Mouse (Mus musculus) left cerebral cortex, postnatal 10 days (tissue): Measurements from ENCODE around the gene Sowahc. TPM values are rescaled to one million over a fixed set of nuclear protein-coding genes. Genes with fewer than 3 reads are reported as not detected.

Experiments
- DNase-seq, 2 experiments: peaks; one replicate each; pipeline ENCODE4 v3.0.0; 2021 to 2022; ENCODE audit warnings: low spot score in 2 of 2, mixed read lengths in 1 of 2; ENCODE audit errors: extremely low spot score in 1 of 2
- intact Hi-C: fragments of 180-260 bp; cut with DNase I; formaldehyde crosslinking; loops from one replicate; pipeline ENCODE4 v1.15.1; 2025
- total RNA-seq, 2 experiments: library from RNA; stranded (reverse); gene quantifications; 2 replicates each; pipeline ENCODE4 v1.2.3; 2021

Sowahc gene
- total RNA-seq, 2 experiments from 2014 or later = 12.0 to 13.7 TPM

- no peak for DNase-seq
- intact Hi-C loops = no loop called here
Observed at GRCm38 (mm10) chr10:59250679-59251078, 28.9 kb downstream of the Sowahc start.

DNA sequence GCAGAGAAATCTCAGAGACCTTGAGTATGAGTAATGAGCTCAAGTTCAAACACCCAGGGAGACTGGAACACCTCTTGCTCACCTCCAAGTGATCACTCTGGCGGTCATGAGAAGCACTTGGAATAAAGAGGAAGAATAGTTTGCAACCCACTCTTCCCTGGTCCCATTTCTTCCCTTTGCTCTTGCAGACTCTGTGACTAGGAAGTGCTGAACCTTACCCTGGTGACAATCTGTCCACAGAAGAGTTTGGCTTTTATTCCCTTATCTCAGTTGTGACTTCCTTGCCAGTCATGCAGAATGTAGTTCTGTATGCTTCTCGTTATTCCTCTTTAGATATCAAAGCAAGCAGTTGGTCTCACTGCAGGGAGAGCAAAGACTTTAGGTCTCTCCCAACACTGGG is 30.2 kb downstream of the Sowahc start:
- intact Hi-C loops = no loop called here
- no peak for DNase-seq

DNA sequence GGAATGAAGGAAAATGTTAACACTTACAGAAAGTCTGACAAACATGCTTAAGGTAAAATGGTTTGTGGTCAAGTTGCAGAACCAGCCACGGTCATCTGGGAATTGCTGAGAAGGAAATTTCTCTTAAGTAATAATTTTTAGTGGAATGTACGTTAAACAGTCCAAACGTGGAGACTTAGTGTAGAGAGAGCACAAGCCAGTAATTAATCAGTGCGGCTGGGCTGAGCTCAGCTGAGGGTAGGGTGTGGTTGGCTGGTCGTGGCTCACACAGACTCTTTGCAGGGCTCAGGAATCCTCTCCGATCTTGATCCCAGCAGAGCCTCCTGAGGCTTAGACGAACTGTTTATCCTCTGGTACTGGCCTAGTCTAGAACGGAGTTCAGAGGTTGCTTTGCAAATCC is 30.6 kb downstream of the Sowahc start:
- intact Hi-C loops = no loop called here
- DNase-seq = no peak

GRCm38 (mm10) chr10:59253541-59254079 is 31.9 kb downstream of the Sowahc start:
- intact Hi-C loops = no loop called here
- DNase-seq = no peak

GRCm38 (mm10) chr10:59256533-59256932 is 34.8 kb downstream of the Sowahc start:
- intact Hi-C loops = no loop called here

DNA sequence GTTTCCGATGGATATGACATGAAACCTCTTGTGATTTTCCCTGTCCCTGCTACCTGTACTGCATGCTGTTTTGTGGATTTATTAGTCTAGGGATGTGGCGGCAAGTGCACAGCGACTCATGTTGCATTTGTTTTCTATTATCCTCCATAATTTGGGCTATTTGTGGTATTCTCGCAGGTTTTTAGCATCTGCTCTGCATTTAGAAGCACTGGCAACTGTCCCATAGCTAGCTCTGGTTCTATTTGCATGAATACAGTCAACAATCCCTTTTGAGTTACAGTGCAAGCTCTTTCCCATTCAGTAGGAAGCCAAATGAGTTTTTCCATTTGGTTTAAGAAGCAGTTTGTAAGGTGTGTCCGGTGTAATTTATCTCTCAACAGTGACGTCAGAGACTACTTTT is 37.8 kb downstream of the Sowahc start:
- DNase-seq = no peak
- intact Hi-C loops = no loop called here

More at GRCm38 (mm10) chr10:59256533-59256932, 34.8 kb downstream of the Sowahc start:
- no peak for DNase-seq

DNA sequence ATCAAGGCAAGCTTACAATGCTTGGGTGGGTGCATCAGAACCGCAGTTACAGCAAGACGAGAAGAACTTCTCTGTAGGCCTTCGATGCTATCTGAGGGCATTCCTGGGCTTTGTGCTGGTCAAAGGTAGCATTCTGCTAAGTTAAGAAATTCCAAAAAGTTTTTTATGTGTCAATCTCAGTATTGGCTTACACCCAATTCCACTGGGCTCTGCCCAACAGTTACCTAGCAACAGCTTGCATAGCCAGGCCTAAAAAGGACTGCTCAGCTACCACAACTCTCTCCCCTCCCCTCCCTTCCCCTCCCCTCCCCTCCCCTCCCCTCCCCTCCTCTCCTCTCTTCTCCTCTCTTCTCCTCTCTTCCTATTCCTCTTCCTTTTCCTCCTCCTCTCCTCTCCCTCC is 39.9 kb downstream of the Sowahc start:
- no peak for DNase-seq
- intact Hi-C loops = no loop called here

DNA sequence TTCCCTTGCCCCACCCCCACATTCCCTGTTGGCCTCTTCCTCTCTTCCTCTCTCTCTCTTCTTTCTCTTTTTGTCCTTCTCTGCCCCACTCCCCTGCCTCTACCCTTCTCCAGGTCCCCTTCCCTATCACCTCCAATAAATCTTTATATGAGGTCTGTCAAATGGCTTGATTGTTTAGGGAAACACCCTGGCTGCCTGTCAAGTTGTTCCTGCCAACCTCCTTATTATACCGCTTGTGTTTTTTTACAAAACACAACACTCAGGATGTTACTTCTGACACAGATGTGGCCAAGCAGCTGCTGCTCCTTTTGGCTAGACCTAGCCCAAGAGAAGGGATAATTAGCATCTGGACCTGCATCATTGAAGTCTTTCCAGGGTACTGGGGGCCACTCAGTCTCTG is 40.3 kb downstream of the Sowahc start:
- intact Hi-C loops = no loop called here
- no peak for DNase-seq

DNA sequence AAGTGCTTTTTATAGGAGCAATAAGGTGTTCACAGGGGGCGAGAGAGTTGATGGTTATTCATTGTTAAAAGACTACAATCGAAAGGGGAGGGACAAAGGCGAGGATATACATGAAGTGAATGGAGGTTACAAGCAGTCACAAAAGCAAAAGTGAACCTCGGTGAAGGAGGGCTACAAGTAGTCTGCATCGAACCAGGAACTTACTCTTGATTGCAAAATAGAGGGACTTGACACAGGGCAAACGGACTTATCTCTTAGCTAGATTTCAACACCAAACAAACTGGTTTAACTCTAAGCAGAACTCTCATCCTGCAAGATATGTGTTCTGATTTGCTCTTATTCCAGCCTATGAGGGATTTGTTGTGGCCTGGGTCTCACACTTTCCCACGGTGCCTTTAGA is 41.2 kb downstream of the Sowahc start:
- intact Hi-C loops = no loop called here
- no peak for DNase-seq

GRCm38 (mm10) chr10:59265067-59265466 is 43.3 kb downstream of the Sowahc start:
- DNase-seq = no peak
- intact Hi-C loops = no loop called here

- DNase-seq = no peak
- intact Hi-C loops = no loop called here
Observed at GRCm38 (mm10) chr10:59265674-59266073, 43.9 kb downstream of the Sowahc start.

- intact Hi-C loops = no loop called here
- no peak for DNase-seq
Observed at GRCm38 (mm10) chr10:59266097-59266496, 44.3 kb downstream of the Sowahc start.

DNA sequence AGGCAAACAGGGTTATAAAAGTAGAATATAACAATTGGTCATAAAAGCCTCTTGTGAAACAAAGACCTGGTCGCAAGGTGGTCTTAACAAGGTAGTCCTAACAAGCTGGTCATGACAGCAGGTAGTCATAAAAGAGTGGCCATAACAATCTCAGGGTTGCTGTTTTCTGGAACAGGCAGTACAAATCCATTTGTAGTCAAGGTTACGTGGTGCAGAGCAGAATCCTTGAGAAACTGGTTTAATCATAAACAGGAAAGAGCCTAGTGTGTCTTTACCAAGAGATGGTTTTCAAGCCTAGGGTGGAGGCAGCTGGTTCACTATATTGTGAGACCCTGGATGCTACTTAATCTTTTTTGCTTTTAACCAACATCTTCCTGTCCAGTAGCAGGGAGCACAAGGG is 45.5 kb downstream of the Sowahc start:
- intact Hi-C loops = no loop called here

GRCm38 (mm10) chr10:59268109-59268508 is 46.4 kb downstream of the Sowahc start:
- no peak for DNase-seq
- intact Hi-C loops = no loop called here

More for the DNA sequence above, 45.5 kb downstream of the Sowahc start:
- DNase-seq = no peak

GRCm38 (mm10) chr10:59268754-59269153 is 47.0 kb downstream of the Sowahc start:
- intact Hi-C loops = no loop called here
- no peak for DNase-seq

DNA sequence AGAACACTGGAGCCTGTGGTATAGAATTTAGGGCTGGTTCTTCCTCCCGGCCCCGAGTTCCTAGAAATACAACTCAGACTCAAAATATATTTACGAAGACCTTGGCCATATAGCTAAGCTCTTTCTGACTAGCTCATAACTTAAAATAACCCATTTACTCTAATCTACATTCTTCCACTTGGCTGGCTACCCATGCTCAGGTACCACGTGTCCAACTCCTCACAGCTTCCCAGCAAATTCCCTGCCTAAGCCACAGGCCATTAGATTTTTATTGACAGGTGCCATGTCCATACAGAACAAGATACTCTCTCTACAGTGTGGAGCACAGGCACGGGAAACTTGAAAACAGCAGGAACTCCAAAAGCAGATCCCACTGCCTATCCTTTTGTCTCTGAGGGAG is 54.0 kb downstream of the Sowahc start:
- DNase-seq = no peak
- intact Hi-C loops = no loop called here

Other genes with a start within 250 kb of the Sowahc start
- gene Sept10, start 106 bp upstream of the Sowahc start, total RNA-seq = 1 to 10 TPM; 8.2 to 9.5 TPM
- 10 to 100 TPM; 27.6 to 29.7 TPM for gene P4ha1, start 101.3 kb downstream of the Sowahc start, total RNA-seq
- 10 to 100 TPM; 43.2 to 57.6 TPM for gene Gm10273, start 173.7 kb downstream of the Sowahc start, total RNA-seq
- gene Pla2g12b, start 181.7 kb downstream of the Sowahc start, total RNA-seq = not detected
- under 1 TPM in 1 of 2 experiments, not detected in 1; 0.20 TPM for gene Oit3, start 219.8 kb downstream of the Sowahc start, total RNA-seq